Mouse (Mus musculus) lung, postnatal 25 days (tissue): ENCODE measurements around the gene Tmem214.

ENCODE experiments used
- DNase-seq: peaks from one replicate; pipeline ENCODE4 v3.0.0; 2022; ENCODE audit warnings: low spot score

The Tmem214 gene

GRCm38 (mm10) chr5:30915456-30915855, 47.6 kb downstream of the Tmem214 start:
- no peak for DNase-seq

GRCm38 (mm10) chr5:30915974-30916433, 48.2 kb downstream of the Tmem214 start:
- DNase-seq: peak; percentile 96

- no peak for DNase-seq
Measured at GRCm38 (mm10) chr5:30916841-30917240, 49.0 kb downstream of the Tmem214 start.

GRCm38 (mm10) chr5:30917348-30917747, 49.5 kb downstream of the Tmem214 start:
- no peak for DNase-seq

GRCm38 (mm10) chr5:30917891-30918670, 50.3 kb downstream of the Tmem214 start:
- no peak for DNase-seq

GRCm38 (mm10) chr5:30918691-30919090, 50.9 kb downstream of the Tmem214 start:
- no peak for DNase-seq

GRCm38 (mm10) chr5:30919831-30920614, 52.2 kb downstream of the Tmem214 start:
- no peak for DNase-seq

- DNase-seq: no peak
Measured at GRCm38 (mm10) chr5:30920621-30921020, 52.8 kb downstream of the Tmem214 start.

GRCm38 (mm10) chr5:30921256-30922033, 53.6 kb downstream of the Tmem214 start, which contains the start of gene Khk:
Gene Khk (plus strand): TSS chr5:30921431.
- peak; percentile 90 for DNase-seq

- DNase-seq: peak; percentile 55
Measured at GRCm38 (mm10) chr5:30922581-30923041, 54.8 kb downstream of the Tmem214 start.

GRCm38 (mm10) chr5:30923119-30923518, 55.3 kb downstream of the Tmem214 start:
- no peak for DNase-seq

- no peak for DNase-seq
Measured at GRCm38 (mm10) chr5:30924614-30925013, 56.8 kb downstream of the Tmem214 start.

GRCm38 (mm10) chr5:30925217-30925616, 57.4 kb downstream of the Tmem214 start:
- peak; percentile 39 for DNase-seq

- DNase-seq: no peak
Measured at GRCm38 (mm10) chr5:30926073-30926472, 58.3 kb downstream of the Tmem214 start.

- DNase-seq: peak; percentile 43
Measured at GRCm38 (mm10) chr5:30927945-30928529, 60.2 kb downstream of the Tmem214 start.
